Mouse (Mus musculus) embryo, embryonic 11.5 days (tissue): ENCODE data around the gene Med13.
A peak's percentile ranks its signal among the peaks of the same experiment; 100 is the strongest.
"Not testable (repeated sequence)": the region's sequence is repeated elsewhere in the genome, so short reads cannot be mapped to it uniquely, and the experiment has no call there.

Experiments
- DNase-seq: peaks from one replicate; pipeline ENCODE4 v3.0.0-alpha.2; 2012; ENCODE audit warnings: low read depth, low spot score

The Med13 gene

DNA sequence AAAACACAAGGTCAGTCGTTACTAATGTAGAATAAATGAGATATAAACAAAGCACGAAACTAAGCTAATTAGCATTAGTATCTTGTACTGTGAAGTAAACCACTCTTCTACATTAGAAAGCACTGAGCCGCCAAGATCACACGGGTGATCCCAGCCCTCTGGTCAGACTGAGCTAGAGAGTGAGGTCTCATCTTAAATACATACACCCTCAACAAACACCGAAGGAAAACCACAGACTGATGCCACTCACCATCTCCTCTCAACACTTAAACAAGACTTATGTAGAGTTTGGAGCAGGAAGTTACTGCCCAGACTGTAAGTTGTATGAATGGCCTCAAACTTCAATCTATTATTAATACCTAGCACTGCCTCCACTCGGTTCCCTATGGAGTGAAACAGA lies 47.1 kb downstream of the Med13 start:
- no peak for DNase-seq

DNA sequence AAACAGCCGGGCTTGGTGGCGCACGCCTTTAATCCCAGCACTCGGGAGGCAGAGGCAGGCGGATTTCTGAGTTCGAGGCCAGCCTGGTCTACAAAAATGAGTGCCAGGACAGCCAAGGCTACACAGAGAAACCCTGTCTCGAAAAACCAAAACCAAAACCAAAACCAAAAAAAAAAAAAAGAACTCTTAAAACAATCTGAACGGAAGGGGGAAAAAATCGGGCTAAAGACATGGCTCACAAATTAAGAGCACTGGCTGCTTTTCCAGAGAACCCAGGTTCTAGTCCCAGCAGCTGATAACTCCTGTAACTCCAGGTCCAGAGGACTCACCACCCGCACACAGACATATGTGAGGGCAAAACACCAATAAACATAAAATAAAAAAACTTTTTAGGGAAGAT lies 65.2 kb downstream of the Med13 start:
- DNase-seq = not testable (repeated sequence)

DNA sequence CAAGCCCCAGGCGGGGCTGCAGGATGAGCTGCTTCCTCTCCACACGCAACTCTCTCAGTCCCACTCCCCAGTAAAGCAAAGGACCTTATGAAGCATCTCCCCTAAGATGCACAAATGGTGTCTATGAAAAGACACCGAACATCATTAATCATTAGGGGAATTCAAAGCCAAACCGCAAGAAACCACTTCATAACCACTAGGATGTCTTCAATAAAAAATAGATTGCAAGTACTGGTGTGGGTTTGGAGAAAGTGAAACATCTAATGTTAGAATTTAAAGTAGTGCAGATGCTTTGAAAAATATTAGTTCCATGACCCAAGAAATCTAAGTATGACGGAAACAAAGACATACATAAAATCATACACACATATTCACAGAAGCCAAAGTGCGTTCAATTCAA lies 65.7 kb downstream of the Med13 start:
- no peak for DNase-seq

DNA sequence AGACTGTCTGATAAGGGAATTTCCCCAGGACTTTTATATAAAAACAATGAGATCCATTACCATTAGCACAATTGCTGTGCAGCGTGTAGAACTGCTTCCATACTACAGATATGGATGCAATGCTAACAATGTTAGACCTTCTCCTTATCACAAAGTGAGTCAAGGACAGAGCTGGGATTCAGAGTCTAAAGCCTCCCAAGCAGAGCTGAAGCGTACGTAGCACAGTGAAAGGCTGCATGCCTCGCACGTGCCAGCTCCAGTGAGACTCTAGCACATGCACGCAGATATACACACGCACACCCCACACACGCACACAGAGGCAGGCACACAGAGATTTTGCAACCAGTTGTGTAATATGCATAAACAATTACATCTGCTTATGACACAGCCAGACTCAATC lies 71.7 kb downstream of the Med13 start:
- DNase-seq = no peak

DNA sequence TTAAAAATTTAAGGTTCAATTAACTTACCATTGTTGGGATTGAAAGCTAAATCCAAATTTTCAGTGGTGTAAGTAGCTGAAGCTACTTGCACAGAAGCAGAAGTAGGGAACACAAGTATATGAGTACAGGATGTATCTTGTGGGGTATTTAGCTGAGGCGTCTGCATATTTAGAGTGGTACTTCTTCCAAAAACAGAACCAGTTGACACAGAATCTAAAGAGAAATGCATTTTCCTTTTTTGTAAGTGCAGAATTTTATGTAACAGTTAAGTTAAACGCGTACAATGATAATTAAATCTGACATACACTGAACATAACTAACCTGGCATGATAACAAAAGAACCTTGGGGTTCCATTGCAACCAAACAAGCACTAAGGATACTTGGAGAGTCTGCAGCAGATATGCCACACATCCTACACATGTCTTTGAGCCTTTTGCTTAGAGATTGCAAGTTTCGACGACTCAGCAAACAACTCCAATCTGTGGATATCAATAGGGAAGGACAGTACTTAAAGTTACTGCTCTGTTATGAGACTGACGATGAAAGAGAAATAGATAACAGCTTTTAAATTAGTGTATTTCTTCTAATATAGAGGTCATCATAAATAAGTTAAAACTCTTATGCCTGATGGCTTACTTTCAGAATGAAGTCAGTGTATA lies 78.8 kb downstream of the Med13 start:
- no peak for DNase-seq

DNA sequence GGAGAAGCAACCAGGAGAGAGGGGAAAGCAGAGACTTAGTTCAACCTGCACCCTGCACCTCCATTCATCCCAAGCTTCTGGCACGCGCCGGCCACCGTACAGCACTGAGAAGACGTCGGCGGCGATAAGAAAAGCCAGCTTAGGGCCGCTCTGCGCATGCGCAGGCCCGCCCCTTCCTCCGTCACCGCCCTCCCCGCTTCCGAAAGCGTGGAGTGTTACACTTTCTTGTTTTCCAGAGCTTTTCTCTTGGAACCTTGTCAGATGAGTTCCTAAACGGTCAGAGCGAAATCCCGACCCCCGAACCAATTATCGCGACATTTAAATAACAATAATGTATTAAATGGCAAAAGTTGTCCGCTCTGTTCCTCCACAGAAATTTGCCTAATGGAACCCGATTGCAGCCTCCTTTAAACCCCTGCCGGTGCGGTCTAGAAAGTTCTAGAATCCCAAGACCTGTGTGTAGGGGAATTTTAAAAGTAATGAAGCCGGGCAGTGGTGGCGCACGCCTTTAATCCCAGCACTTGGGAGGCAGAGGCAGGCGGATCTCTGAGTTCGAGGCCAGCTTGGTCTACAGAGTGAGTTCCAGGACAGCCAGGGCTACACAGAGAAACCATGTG lies 99.8 kb downstream of the Med13 start, which contains the start of gene Ints2:
Gene Ints2, minus strand, starts transcription at position 116 of the 617 bp plus-strand sequence.
- DNase-seq = peak; percentile 90

DNA sequence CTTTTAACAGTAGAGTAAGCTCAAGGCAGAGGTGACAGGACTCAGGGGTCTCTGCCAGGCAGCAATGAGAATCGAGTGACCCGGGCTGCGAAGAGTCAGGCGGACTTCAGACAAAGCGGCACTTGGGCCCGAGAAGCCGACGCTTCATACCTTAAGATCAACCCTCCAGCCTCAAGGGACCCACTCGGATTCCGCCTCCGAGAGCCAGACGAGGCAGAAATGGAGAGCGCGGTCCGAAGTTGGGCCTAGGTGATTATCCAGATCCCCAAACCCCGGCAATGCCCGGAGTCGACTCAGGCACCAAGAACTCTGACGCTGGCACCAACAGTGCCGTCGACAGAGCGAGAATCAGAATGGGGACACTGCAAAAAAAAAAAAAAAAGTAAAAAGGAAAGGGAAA lies 100.3 kb downstream of the Med13 start:
- DNase-seq = no peak

DNA sequence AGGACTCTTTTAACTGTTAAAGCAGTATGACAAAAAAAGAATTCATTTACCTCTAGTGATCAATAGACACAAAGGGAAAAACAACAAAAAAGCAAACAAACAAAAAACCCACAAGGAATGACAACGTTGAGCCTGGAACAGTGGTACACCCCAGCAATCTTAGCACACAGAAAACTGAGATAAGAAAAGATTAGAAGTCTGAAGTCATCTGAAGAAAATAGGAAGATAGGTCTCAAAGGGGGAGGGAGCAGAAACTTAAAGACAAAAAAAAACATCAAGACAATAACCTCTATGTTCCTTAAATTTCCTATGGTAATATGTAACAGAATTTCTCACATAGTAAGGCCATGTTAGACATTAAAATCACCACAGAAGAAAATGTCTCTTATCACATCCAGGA lies 104.1 kb downstream of the Med13 start:
- no peak for DNase-seq

DNA sequence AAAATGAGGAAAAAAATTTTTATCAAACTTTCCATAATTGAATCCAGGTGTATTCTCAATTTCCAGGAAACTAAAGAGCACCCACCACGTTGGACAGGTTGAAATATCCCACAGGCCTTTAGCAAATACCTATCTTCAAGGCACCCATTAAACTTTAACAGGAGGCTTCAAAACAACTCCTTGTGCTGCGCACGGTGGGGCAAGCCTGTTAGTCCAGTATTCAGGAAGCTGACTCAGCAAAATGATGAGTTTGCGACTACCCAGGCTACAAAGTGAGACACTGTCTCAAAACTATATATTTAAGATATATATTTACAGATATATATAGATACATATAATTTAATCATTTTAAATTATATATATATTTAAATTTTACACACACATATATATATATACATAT lies 125.0 kb downstream of the Med13 start:
- DNase-seq = no peak

DNA sequence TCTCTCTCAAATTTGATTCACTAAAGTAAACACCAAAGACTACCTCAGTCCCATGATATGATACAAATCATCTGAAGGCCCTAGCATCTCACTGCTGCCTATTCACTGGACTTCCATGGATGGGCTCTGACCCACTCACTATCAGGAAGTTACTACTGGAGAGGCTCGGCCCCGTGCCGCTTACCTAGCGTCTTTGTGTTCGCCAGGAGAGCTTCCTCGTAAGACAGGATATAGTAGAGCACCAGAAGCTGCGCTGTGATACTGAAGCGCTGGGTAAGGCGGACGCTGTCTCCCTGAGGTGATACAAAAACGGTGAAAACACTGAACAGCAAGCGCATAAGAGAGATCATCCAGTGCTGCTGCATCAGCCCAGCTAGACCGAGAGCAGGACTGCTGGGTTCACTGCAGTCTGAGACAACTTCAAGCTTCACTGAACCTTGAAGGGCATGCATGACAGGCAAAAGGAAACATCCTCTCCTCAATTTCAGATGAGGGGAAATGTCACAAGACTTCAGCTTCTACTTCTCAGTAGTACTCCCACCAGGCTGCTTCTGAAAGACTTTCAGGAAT lies 125.5 kb downstream of the Med13 start:
- no peak for DNase-seq

DNA sequence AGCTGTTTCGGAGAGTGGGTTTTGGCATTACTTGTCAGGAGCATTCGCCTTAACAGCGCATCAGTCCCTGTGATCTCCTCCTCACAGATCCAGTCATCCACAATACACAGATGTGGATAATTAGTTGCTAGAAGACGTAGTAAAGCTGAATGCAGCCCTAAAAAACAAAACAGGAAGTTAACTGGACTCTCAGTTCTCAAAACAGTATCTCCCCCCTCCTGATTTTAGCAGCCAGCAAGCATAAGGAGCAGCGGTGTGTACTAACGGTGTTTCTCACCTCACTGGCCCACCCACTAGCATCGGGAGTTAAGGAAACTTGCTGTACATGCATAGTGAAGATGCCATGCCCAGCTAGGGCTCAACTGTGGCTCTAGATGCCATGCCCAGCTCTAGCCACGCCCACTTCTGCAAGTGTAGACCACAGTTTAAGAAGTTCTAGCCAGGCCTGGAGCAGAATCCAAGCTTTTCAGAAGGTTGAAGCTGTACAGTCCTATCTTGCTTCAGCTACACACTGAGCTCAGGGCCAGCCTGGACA lies 130.7 kb downstream of the Med13 start:
- no peak for DNase-seq

DNA sequence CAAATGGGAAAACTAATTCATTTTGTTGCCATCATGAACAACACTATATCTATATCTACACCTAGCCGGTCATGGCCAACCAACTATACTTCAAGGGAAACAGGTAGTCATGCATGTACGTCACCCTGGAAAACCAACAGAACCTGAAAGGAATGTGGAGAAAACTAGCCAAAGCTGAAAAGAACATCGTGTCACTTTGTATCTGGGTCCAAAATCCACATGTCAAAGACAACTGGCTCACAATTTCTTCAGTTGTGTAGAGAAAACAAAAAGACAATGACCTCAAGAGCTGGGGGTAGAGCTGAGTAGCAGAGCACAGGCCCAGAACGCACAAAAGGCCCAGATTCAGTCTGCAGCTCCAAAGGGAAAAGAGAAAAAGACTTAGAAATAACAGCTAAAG lies 131.6 kb downstream of the Med13 start:
- no peak for DNase-seq
